Mouse (Mus musculus) T-cell, adult 66 days (primary cell): ENCODE data around the gene Pde7b. TPM values are rescaled to one million over a fixed set of nuclear protein-coding genes. Genes with fewer than 3 reads are reported as not detected.

Experiments used
- total RNA-seq, 2 experiments: library from RNA; stranded (reverse); gene quantifications; 3 replicates in 1 of 2; 4 replicates in 1 of 2; pipeline ENCODE4 v1.2.4; 2023

Pde7b gene
- under 1 TPM in 1 of 2 experiments, not detected in 1; 0.15 TPM for total RNA-seq

GRCm38 (mm10) chr10:20724906-20725305 lies at the start of gene Pde7b:
Pde7b (minus strand) TSS chr10:20725078.

Other genes with a start within 250 kb of the Pde7b start
- 10 to 100 TPM; 12.0 to 15.3 TPM for gene Ahi1, start 227.5 kb upstream of the Pde7b start, total RNA-seq